Mouse (Mus musculus): Measurements from ENCODE around the gene Coro1a. TPM values are rescaled to one million over a fixed set of nuclear protein-coding genes. Genes with fewer than 3 reads are reported as not detected.
A peak's percentile ranks its signal among the peaks of the same experiment; 100 is the strongest.

The Coro1a gene
- polyA plus RNA-seq (2012; fragmentation: generic; extraction: Trizol), result 1.9 TPM
- long read RNA-seq, experiment 1, result 0 reads
- long read RNA-seq, experiment 2, partial matches to known transcripts, result 0 of 2 reads
- long read RNA-seq, experiment 2, other reads (novel, unspliced or antisense), result 0 of 2 reads

DNA sequence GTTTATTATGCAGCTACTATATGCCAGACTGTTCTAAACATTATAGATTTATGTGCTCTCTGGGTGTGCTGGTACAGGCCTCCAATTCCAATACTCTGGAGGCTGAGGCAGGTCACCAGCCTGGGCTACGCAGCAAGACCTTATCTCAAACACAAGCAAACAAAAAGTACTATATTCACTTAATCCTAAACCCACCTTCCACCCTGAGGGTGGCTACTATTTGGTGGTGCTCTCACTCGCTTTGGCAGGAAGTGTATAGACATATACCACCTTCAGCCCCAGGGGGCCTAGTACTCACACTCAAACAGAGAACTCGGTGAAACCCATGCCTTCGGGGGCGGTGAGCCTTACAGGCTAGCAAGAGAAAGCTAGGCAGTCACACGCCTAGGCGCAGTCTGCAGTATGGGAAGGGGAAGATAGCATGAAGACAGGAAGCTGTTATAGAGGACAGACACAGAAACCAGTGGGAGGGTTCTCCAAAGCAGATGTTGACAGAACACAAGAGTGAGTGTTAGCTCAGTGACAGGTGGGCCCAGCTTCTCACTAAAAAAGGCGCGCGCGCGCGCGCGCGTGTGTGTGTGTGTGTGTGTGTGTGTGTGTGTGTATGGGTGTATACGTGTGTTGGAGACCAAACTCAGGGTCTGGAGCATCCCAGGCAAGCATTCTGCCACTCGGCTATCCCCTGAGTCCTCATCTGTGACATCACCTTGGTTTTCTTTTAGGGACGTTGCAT lies at the start of gene Coro1a:
Coro1a (minus strand) TSS at position 346 of the 733 bp plus-strand sequence.
- Histone ChIP-seq H3K79me3 (ENCODE audit: low read depth) (no peaks in the 10 kb centered on the region), H3K79me2 (ENCODE audit: control insufficient read depth, insufficient read depth) (no peaks in the 10 kb centered on the region), H3ac (ENCODE audit: control insufficient read depth, insufficient read length, low read depth) (no peak within 1 kb of the TSS), H3K4me3 (ENCODE audit: insufficient read depth, poor library complexity, severe bottlenecking) (no peak within 1 kb of the TSS), H3K36me3 (ENCODE audit: control insufficient read depth, insufficient read depth) (no peaks in the 10 kb centered on the region), H3K27me3 (ENCODE audit: control insufficient read depth, insufficient read depth, insufficient read length) (peaks cover 41% of the 10 kb centered on the region)
- TF ChIP-seq CTCF (IDR thresholded peaks at IDR 0.05; ENCODE audit: control insufficient read depth, insufficient read depth, insufficient read length) (no peak), USF1 (IDR thresholded peaks at IDR 0.05; ENCODE audit: low read depth) (no peak), CEBPB (IDR thresholded peaks at IDR 0.05; ENCODE audit: low read depth) (no peak), MAX (IDR thresholded peaks at IDR 0.05) (no peak), FOSL1 (IDR thresholded peaks at IDR 0.05; ENCODE audit: insufficient read depth, low read length, poor library complexity, severe bottlenecking) (no peak), MYOG (IDR thresholded peaks at IDR 0.05; ENCODE audit: control insufficient read depth, extremely low read depth, insufficient read length) (no peak), MYOD1 (IDR thresholded peaks at IDR 0.05; ENCODE audit: control insufficient read depth, insufficient read length, low read depth) (no peak)

- peak; percentile 39 for TF ChIP-seq CTCF (IDR thresholded peaks at IDR 0.05; ENCODE audit: control insufficient read depth, insufficient read depth, insufficient read length)
- TF ChIP-seq MYOD1 (IDR thresholded peaks at IDR 0.05; ENCODE audit: control insufficient read depth, insufficient read length, low read depth), result no peak
- H3ac ChIP-seq (ENCODE audit: control insufficient read depth, insufficient read length, low read depth), result no peak overlapping the region
- H3K27me3 ChIP-seq (ENCODE audit: control insufficient read depth, insufficient read depth, insufficient read length), result no peaks in the 10 kb centered on the region
- H3K36me3 ChIP-seq (ENCODE audit: control insufficient read depth, insufficient read depth), result no peaks in the 10 kb centered on the region
- H3K79me2 ChIP-seq (ENCODE audit: control insufficient read depth, insufficient read depth), result peaks cover 4% of the 10 kb centered on the region
- H3K4me3 ChIP-seq (ENCODE audit: insufficient read depth, poor library complexity, severe bottlenecking), result no peak overlapping the region
- H3K79me3 ChIP-seq (ENCODE audit: low read depth), result no peaks in the 10 kb centered on the region
Observed at GRCm38 (mm10) chr7:126754866-126755265, 47.3 kb upstream of the Coro1a start.

DNA sequence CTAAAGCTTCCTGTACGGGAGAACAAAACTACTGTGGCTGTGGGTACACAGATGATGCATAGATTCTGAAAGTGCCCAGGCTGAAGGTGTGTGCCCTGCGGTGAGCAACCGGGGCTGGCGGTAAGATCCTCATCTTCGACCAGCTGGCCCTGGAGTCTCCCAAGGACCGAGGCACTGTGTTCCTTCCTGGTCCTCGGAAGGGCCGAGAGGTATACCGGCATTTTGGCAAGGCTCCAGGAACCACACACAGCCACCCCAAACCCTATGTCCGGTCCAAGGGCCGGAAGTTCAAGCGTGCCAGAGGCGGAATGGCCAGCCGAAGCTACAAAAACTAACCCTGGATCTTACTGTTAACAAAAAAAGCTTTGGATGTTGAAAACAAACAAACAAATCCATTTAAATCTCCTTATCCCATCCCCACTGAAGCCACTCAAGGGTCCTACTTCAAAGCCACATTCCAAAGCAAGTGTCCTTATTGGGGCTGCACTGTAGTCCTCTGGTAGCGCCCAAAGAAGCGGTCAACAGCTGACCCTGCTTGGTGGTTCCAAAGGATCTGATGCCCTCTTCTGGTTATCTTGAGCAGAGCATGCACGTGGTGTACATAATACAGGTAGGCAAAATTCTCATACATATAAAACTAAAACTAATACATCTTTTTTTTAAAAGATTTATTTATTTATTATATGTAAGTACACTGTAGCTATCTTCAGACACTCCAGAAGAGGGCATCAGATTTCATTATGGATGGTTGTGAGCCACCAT lies 42.2 kb upstream of the Coro1a start:
- TF ChIP-seq FOSL1 (IDR thresholded peaks at IDR 0.05; ENCODE audit: insufficient read depth, low read length, poor library complexity, severe bottlenecking), result no peak
- no peak for TF ChIP-seq MAX (IDR thresholded peaks at IDR 0.05)
- no peak for TF ChIP-seq MYOD1 (IDR thresholded peaks at IDR 0.05; ENCODE audit: control insufficient read depth, insufficient read length, low read depth)
- no peak for TF ChIP-seq MYOG (IDR thresholded peaks at IDR 0.05; ENCODE audit: control insufficient read depth, extremely low read depth, insufficient read length)
- H3K4me3 ChIP-seq (ENCODE audit: insufficient read depth, poor library complexity, severe bottlenecking), result no peak overlapping the region

DNA sequence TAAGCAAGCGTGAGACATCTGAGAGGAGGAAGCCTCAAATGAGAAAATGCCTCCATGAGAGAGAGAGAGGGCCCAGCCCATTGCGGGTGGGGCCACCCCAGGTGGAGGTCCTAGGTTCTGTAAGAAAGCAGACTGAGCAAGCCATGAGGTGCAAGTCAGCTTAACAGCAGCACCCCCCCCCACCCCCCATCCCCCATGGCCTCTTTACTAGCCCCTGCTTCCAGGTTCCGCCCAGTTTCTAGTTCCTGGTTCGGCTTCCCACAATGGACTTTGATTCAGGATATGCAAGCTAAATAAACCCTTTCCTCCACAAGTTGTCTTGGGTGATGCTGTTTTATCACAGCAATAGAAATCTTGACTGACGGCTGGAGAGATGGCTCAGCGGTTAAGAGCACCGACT lies 41.2 kb upstream of the Coro1a start:
- peaks cover 11% of the 10 kb centered on the region for H3K27me3 ChIP-seq (ENCODE audit: control insufficient read depth, insufficient read depth, insufficient read length)
- no peaks in the 10 kb centered on the region for H3K36me3 ChIP-seq (ENCODE audit: control insufficient read depth, insufficient read depth)
- no peaks in the 10 kb centered on the region for H3K79me3 ChIP-seq (ENCODE audit: low read depth)
- H3K79me2 ChIP-seq (ENCODE audit: control insufficient read depth, insufficient read depth), result no peaks in the 10 kb centered on the region
- TF ChIP-seq CTCF (IDR thresholded peaks at IDR 0.05; ENCODE audit: control insufficient read depth, insufficient read depth, insufficient read length) (no peak), MYOG (IDR thresholded peaks at IDR 0.05; ENCODE audit: control insufficient read depth, extremely low read depth, insufficient read length) (no peak), MAX (IDR thresholded peaks at IDR 0.05) (no peak), FOSL1 (IDR thresholded peaks at IDR 0.05; ENCODE audit: insufficient read depth, low read length, poor library complexity, severe bottlenecking) (no peak), MYOD1 (IDR thresholded peaks at IDR 0.05; ENCODE audit: control insufficient read depth, insufficient read length, low read depth) (no peak), CEBPB (IDR thresholded peaks at IDR 0.05; ENCODE audit: low read depth) (no peak), USF1 (IDR thresholded peaks at IDR 0.05; ENCODE audit: low read depth) (no peak)
- H3ac ChIP-seq (ENCODE audit: control insufficient read depth, insufficient read length, low read depth), result no peak overlapping the region
- H3K4me3 ChIP-seq (ENCODE audit: insufficient read depth, poor library complexity, severe bottlenecking), result no peak overlapping the region

More for the DNA sequence above, 42.2 kb upstream of the Coro1a start:
- H3ac ChIP-seq (ENCODE audit: control insufficient read depth, insufficient read length, low read depth), result no peak overlapping the region
- no peaks in the 10 kb centered on the region for H3K79me3 ChIP-seq (ENCODE audit: low read depth)
- H3K79me2 ChIP-seq (ENCODE audit: control insufficient read depth, insufficient read depth), result no peaks in the 10 kb centered on the region
- no peaks in the 10 kb centered on the region for H3K36me3 ChIP-seq (ENCODE audit: control insufficient read depth, insufficient read depth)
- peaks cover 11% of the 10 kb centered on the region for H3K27me3 ChIP-seq (ENCODE audit: control insufficient read depth, insufficient read depth, insufficient read length)

- Histone ChIP-seq H3K4me3 (ENCODE audit: insufficient read depth, poor library complexity, severe bottlenecking) (no peak overlapping the region), H3ac (ENCODE audit: control insufficient read depth, insufficient read length, low read depth) (no peak overlapping the region), H3K79me3 (ENCODE audit: low read depth) (no peaks in the 10 kb centered on the region), H3K36me3 (ENCODE audit: control insufficient read depth, insufficient read depth) (no peaks in the 10 kb centered on the region), H3K27me3 (ENCODE audit: control insufficient read depth, insufficient read depth, insufficient read length) (peaks cover 11% of the 10 kb centered on the region), H3K79me2 (ENCODE audit: control insufficient read depth, insufficient read depth) (no peaks in the 10 kb centered on the region)
- TF ChIP-seq MAX (IDR thresholded peaks at IDR 0.05) (no peak), USF1 (IDR thresholded peaks at IDR 0.05; ENCODE audit: low read depth) (no peak), MYOD1 (IDR thresholded peaks at IDR 0.05; ENCODE audit: control insufficient read depth, insufficient read length, low read depth) (no peak), FOSL1 (IDR thresholded peaks at IDR 0.05; ENCODE audit: insufficient read depth, low read length, poor library complexity, severe bottlenecking) (no peak), CTCF (IDR thresholded peaks at IDR 0.05; ENCODE audit: control insufficient read depth, insufficient read depth, insufficient read length) (no peak)
Observed at GRCm38 (mm10) chr7:126746798-126747197, 39.2 kb upstream of the Coro1a start.

All from C2C12 (cell line).